Mouse (Mus musculus) liver, embryonic 12.5 days (tissue): ENCODE measurements around the gene 1700007K13Rik. TPM values are rescaled to one million over a fixed set of nuclear protein-coding genes. Genes with fewer than 3 reads are reported as not detected.

Experiments
- ATAC-seq: fragments of 200-750 bp; cut with Nextera tagmentation; 2 replicates; pipeline ENCODE4 v1.8.0; 2017; ENCODE audit warnings: moderate number of reproducible peaks, mild to moderate bottlenecking, moderate library complexity
- H3K27ac ChIP-seq: fragments of 300-500 bp; sonication (generic); 2 replicates; pipeline ENCODE4 v1.5.1; 2016; ENCODE audit warnings: mild to moderate bottlenecking
- H3K27me3 ChIP-seq: fragments of 300-500 bp; sonication (generic); replicated peaks from 2 replicates; pipeline ENCODE4 v1.6.1; 2016; ENCODE audit warnings: mild to moderate bottlenecking, moderate library complexity
- H3K36me3 ChIP-seq: fragments of 300-500 bp; sonication (generic); 2 replicates; pipeline ENCODE4 v1.6.1; 2016; ENCODE audit warnings: mild to moderate bottlenecking, moderate library complexity
- H3K4me1 ChIP-seq: fragments of 300-500 bp; sonication (generic); 2 replicates; pipeline ENCODE4 v1.6.1; 2016
- H3K4me2 ChIP-seq: fragments of 300-500 bp; sonication (generic); 2 replicates; pipeline ENCODE4 v1.6.1; 2016; ENCODE audit warnings: mild to moderate bottlenecking, moderate library complexity
- H3K4me3 ChIP-seq: fragments of 300-500 bp; sonication (generic); 2 replicates; pipeline ENCODE4 v1.5.1; 2016; ENCODE audit warnings: mild to moderate bottlenecking, moderate library complexity
- H3K9ac ChIP-seq: fragments of 300-500 bp; sonication (generic); 2 replicates; pipeline ENCODE4 v1.6.1; 2016; ENCODE audit warnings: mild to moderate bottlenecking, moderate library complexity
- H3K9me3 ChIP-seq: fragments of 300-500 bp; sonication (generic); replicated peaks from 2 replicates; pipeline ENCODE4 v1.6.1; 2016; ENCODE audit warnings: mild to moderate bottlenecking, moderate library complexity
- WGBS: fragments of 180-500 bp; shearing (Covaris S2); methylation state at CpG from one replicate; pipeline ENCODE4 v1.1.7; 2016; ENCODE audit not compliant: insufficient replicate concordance; 5-methylcytosine and 5-hydroxymethylcytosine counted together
- polyA plus RNA-seq: library from polyadenylated mRNA; unstranded; fragments of >200 nt; fragmentation: Nextera tagmentation; extraction: Ambion mirVana; gene quantifications from 2 replicates; pipeline ENCODE4 v1.2.1, GENCODE M21; 2016

1700007K13Rik gene
- polyA plus RNA-seq, 1 experiment from 2014 or later, result not detected

- Histone ChIP-seq H3K27ac (no peak within 1 kb of the TSS), H3K27me3 (peaks cover 35% of the 10 kb centered on the region), H3K4me3 (peak within 1 kb of the TSS; percentile 89), H3K4me1 (peaks cover 19% of the 10 kb centered on the region), H3K4me2 (peak within 1 kb of the TSS; percentile 79), H3K36me3 (peaks cover 42% of the 10 kb centered on the region), H3K9ac (peak within 1 kb of the TSS; percentile 86), H3K9me3 (no peaks in the 10 kb centered on the region)
- WGBS, result 1% methylated on average over 52 of the region's 52 CpGs
- peak; percentile 86 for ATAC-seq
Observed at GRCm38 (mm10) chr2:28467860-28468485, 1.8 kb upstream of the 1700007K13Rik start, which contains the start of gene Mrps2. TSS of gene Mrps2 (plus strand) at chr2:28468066.

GRCm38 (mm10) chr2:28464919-28465318, 1.2 kb downstream of the 1700007K13Rik start:
- peaks cover 12% of the 10 kb centered on the region for H3K36me3 ChIP-seq
- H3K27ac ChIP-seq, result no peak overlapping the region
- ATAC-seq, result no peak
- H3K9me3 ChIP-seq, result no peaks in the 10 kb centered on the region
- H3K4me3 ChIP-seq, result no peak overlapping the region
- H3K27me3 ChIP-seq, result peaks cover 35% of the 10 kb centered on the region
- no peak overlapping the region for H3K4me2 ChIP-seq
- H3K4me1 ChIP-seq, result peaks cover 19% of the 10 kb centered on the region
- WGBS, result 73% methylated on average over 9 of the region's 9 CpGs
- no peak overlapping the region for H3K9ac ChIP-seq

GRCm38 (mm10) chr2:28463919-28464318, 2.2 kb downstream of the 1700007K13Rik start:
- H3K4me2 ChIP-seq, result no peak overlapping the region

GRCm38 (mm10) chr2:28456616-28457015, 9.5 kb downstream of the 1700007K13Rik start:
- no peaks in the 10 kb centered on the region for H3K4me1 ChIP-seq
- WGBS, result 73% methylated on average over 1 of the region's 1 CpGs
- H3K4me3 ChIP-seq, result no peak overlapping the region
- ATAC-seq, result no peak
- H3K4me2 ChIP-seq, result no peak overlapping the region
- H3K9ac ChIP-seq, result no peak overlapping the region
- no peaks in the 10 kb centered on the region for H3K9me3 ChIP-seq
- no peaks in the 10 kb centered on the region; the same call in 1 of the 2 replicates for H3K27me3 ChIP-seq
- no peak overlapping the region for H3K27ac ChIP-seq
- no peaks in the 10 kb centered on the region for H3K36me3 ChIP-seq

More at GRCm38 (mm10) chr2:28463919-28464318, 2.2 kb downstream of the 1700007K13Rik start:
- no peak overlapping the region for H3K4me3 ChIP-seq
- peaks cover 35% of the 10 kb centered on the region for H3K27me3 ChIP-seq
- H3K9me3 ChIP-seq, result no peaks in the 10 kb centered on the region
- 29% methylated on average over 3 of the region's 3 CpGs for WGBS
- peaks cover 2% of the 10 kb centered on the region for H3K36me3 ChIP-seq
- peaks cover 16% of the 10 kb centered on the region for H3K4me1 ChIP-seq
- ATAC-seq, result no peak
- H3K27ac ChIP-seq, result no peak overlapping the region
- H3K9ac ChIP-seq, result no peak overlapping the region

GRCm38 (mm10) chr2:28453539-28453938, 12.6 kb downstream of the 1700007K13Rik start:
- 68% methylated on average over 6 of the region's 6 CpGs for WGBS
- Histone ChIP-seq H3K27ac (no peak overlapping the region), H3K4me2 (no peak overlapping the region), H3K27me3 (peaks cover 23% of the 10 kb centered on the region), H3K4me1 (no peaks in the 10 kb centered on the region), H3K9ac (no peak overlapping the region), H3K4me3 (no peak overlapping the region), H3K36me3 (no peaks in the 10 kb centered on the region), H3K9me3 (no peaks in the 10 kb centered on the region)
- no peak for ATAC-seq

GRCm38 (mm10) chr2:28451663-28452062, 14.5 kb downstream of the 1700007K13Rik start:
- Histone ChIP-seq H3K27me3 (peaks cover 42% of the 10 kb centered on the region), H3K27ac (no peak overlapping the region), H3K9ac (no peak overlapping the region), H3K36me3 (no peaks in the 10 kb centered on the region), H3K4me2 (no peak overlapping the region), H3K9me3 (no peaks in the 10 kb centered on the region), H3K4me1 (0 out of 2 replicates have a peak, but pooled peaks cover 5% of the 10 kb centered on the region), H3K4me3 (no peak overlapping the region)
- 68% methylated on average over 11 of the region's 11 CpGs for WGBS
- ATAC-seq, result no peak

- Histone ChIP-seq H3K9me3 (no peaks in the 10 kb centered on the region), H3K9ac (peak overlapping the region; percentile 56), H3K4me3 (peak overlapping the region; percentile 56), H3K36me3 (no peaks in the 10 kb centered on the region), H3K4me2 (peak overlapping the region; percentile 72), H3K27ac (no peak overlapping the region), H3K27me3 (peaks cover 66% of the 10 kb centered on the region), H3K4me1 (0 out of 2 replicates have a peak, but pooled peaks cover 5% of the 10 kb centered on the region)
- 16% methylated on average over 11 of the region's 11 CpGs for WGBS
- ATAC-seq, result no peak
Observed at GRCm38 (mm10) chr2:28447315-28447670, 18.8 kb downstream of the 1700007K13Rik start.

GRCm38 (mm10) chr2:28446515-28447314, 19.4 kb downstream of the 1700007K13Rik start, which contains the start of gene Ppp1r26:
TSS of gene Ppp1r26 (plus strand) at chr2:28446800.
- Histone ChIP-seq H3K9ac (peak within 1 kb of the TSS; percentile 56), H3K4me3 (peak within 1 kb of the TSS; percentile 56), H3K4me1 (0 out of 2 replicates have a peak, but pooled peaks cover 5% of the 10 kb centered on the region), H3K27ac (no peak within 1 kb of the TSS), H3K36me3 (no peaks in the 10 kb centered on the region), H3K4me2 (peak within 1 kb of the TSS; percentile 72), H3K9me3 (no peaks in the 10 kb centered on the region), H3K27me3 (peaks cover 66% of the 10 kb centered on the region)
- WGBS, result 2% methylated on average over 91 of the region's 118 CpGs
- ATAC-seq, result no peak

- ATAC-seq, result no peak
- Histone ChIP-seq H3K36me3 (no peaks in the 10 kb centered on the region), H3K9me3 (no peaks in the 10 kb centered on the region), H3K4me2 (peak overlapping the region; percentile 72), H3K4me1 (0 out of 2 replicates have a peak, but pooled peaks cover 5% of the 10 kb centered on the region), H3K27ac (no peak overlapping the region), H3K27me3 (peaks cover 66% of the 10 kb centered on the region), H3K4me3 (peak overlapping the region; percentile 56), H3K9ac (0 out of 2 replicates have a peak overlapping the region, but pooled peaks have one; percentile 56)
- 7% methylated on average over 5 of the region's 5 CpGs for WGBS
Observed at GRCm38 (mm10) chr2:28446181-28446514, 20.0 kb downstream of the 1700007K13Rik start.

- H3K27me3 ChIP-seq, result peaks cover 57% of the 10 kb centered on the region
- WGBS, result 60% methylated on average over 4 of the region's 4 CpGs
- no peak for ATAC-seq
Observed at GRCm38 (mm10) chr2:28445082-28445481, 21.1 kb downstream of the 1700007K13Rik start.

GRCm38 (mm10) chr2:28440842-28441241, 25.3 kb downstream of the 1700007K13Rik start:
- no peak for ATAC-seq
- H3K36me3 ChIP-seq, result no peaks in the 10 kb centered on the region
- H3K27ac ChIP-seq, result no peak overlapping the region
- H3K9me3 ChIP-seq, result no peaks in the 10 kb centered on the region
- WGBS, result 50% methylated on average over 6 of the region's 6 CpGs
- no peak overlapping the region for H3K9ac ChIP-seq
- no peaks in the 10 kb centered on the region for H3K4me1 ChIP-seq
- H3K27me3 ChIP-seq, result peaks cover 22% of the 10 kb centered on the region
- no peak overlapping the region for H3K4me2 ChIP-seq
- no peak overlapping the region for H3K4me3 ChIP-seq

More at GRCm38 (mm10) chr2:28445082-28445481, 21.1 kb downstream of the 1700007K13Rik start:
- H3K27ac ChIP-seq, result no peak overlapping the region
- no peak overlapping the region for H3K4me2 ChIP-seq
- H3K9ac ChIP-seq, result no peak overlapping the region
- no peak overlapping the region for H3K4me3 ChIP-seq
- H3K9me3 ChIP-seq, result no peaks in the 10 kb centered on the region
- H3K4me1 ChIP-seq, result 0 out of 2 replicates have a peak, but pooled peaks cover 5% of the 10 kb centered on the region
- H3K36me3 ChIP-seq, result no peaks in the 10 kb centered on the region

GRCm38 (mm10) chr2:28435401-28435800, 30.7 kb downstream of the 1700007K13Rik start:
- 69% methylated on average over 11 of the region's 11 CpGs for WGBS
- Histone ChIP-seq H3K27ac (no peak overlapping the region), H3K4me1 (no peaks in the 10 kb centered on the region), H3K27me3 (no peaks in the 10 kb centered on the region; the same call in 1 of the 2 replicates), H3K9me3 (no peaks in the 10 kb centered on the region), H3K36me3 (no peaks in the 10 kb centered on the region), H3K9ac (no peak overlapping the region), H3K4me3 (no peak overlapping the region), H3K4me2 (no peak overlapping the region)
- ATAC-seq, result no peak
